Mouse (Mus musculus) ES-E14 (cell line): ENCODE data around the gene Arl8a. TPM values are rescaled to one million over a fixed set of nuclear protein-coding genes. Genes with fewer than 3 reads are reported as not detected.
A peak's percentile ranks its signal among the peaks of the same experiment; 100 is the strongest.

Source experiments
- DNase-seq: peaks from one replicate; pipeline ENCODE4 v3.0.0-alpha.2; 2013; ENCODE audit warnings: low read depth, low spot score
- H3K27ac ChIP-seq: 2 replicates; pipeline ENCODE4 v1.5.1; 2012; ENCODE audit warnings: low read depth, mild to moderate bottlenecking, low read length, moderate library complexity, mixed read lengths; ENCODE audit not compliant: poor library complexity, insufficient read depth, severe bottlenecking
- H3K36me3 ChIP-seq: 2 replicates; pipeline ENCODE4 v1.6.1; 2012; ENCODE audit warnings: mild to moderate bottlenecking, low read length, moderate library complexity, mixed read lengths; ENCODE audit not compliant: control insufficient read depth, poor library complexity, insufficient read depth, severe bottlenecking
- H3K4me1 ChIP-seq, 2 experiments: fragments of 150-350 bp in 1 of 2; sonication (generic) in 1 of 2; 2 replicates each; pipeline ENCODE4 v1.6.1; 2012; ENCODE audit warnings: low read length in 2 of 2, mild to moderate bottlenecking in 1 of 2, mixed read lengths in 1 of 2; ENCODE audit not compliant: control insufficient read depth in 2 of 2, insufficient read depth in 2 of 2, poor library complexity in 1 of 2
- H3K4me3 ChIP-seq, 2 experiments: fragments of 150-350 bp in 1 of 2; sonication (generic) in 1 of 2; 2 replicates each; pipeline ENCODE4 v1.5.1; 2012; ENCODE audit warnings: low read length in 2 of 2, low read depth in 1 of 2, mild to moderate bottlenecking in 1 of 2, mixed read lengths in 1 of 2; ENCODE audit not compliant: insufficient read depth in 1 of 2, poor library complexity in 1 of 2, severe bottlenecking in 1 of 2
- H3K9ac ChIP-seq: 2 replicates; pipeline ENCODE4 v1.6.1; 2012; ENCODE audit warnings: low read depth, mild to moderate bottlenecking, low read length, mixed read lengths; ENCODE audit not compliant: poor library complexity, insufficient read depth, severe bottlenecking
- H3K9me3 ChIP-seq: fragments of 150-350 bp; sonication (generic); 2 replicates; pipeline ENCODE4 v1.6.1; 2012; ENCODE audit warnings: low read depth, mild to moderate bottlenecking, low read length; ENCODE audit not compliant: control insufficient read depth, insufficient read depth
- CHD2 ChIP-seq: IDR thresholded peaks from 2 replicates; pipeline ENCODE4 v1.6.1; 2014; ENCODE audit warnings: mild to moderate bottlenecking, low read depth, low read length, inconsistent platforms
- HCFC1 ChIP-seq: IDR thresholded peaks from 2 replicates; pipeline ENCODE4 v1.6.1; 2012; ENCODE audit warnings: low read length, inconsistent platforms, borderline replicate concordance; ENCODE audit not compliant: insufficient read depth
- MAFK ChIP-seq: IDR thresholded peaks from 2 replicates; pipeline ENCODE4 v1.6.1; 2014; ENCODE audit warnings: mild to moderate bottlenecking, low read depth, low read length, inconsistent platforms; ENCODE audit not compliant: insufficient read depth
- ZC3H11A ChIP-seq: IDR thresholded peaks from 2 replicates; pipeline ENCODE4 v1.6.1; 2012; ENCODE audit warnings: low read depth, mild to moderate bottlenecking, inconsistent platforms, low read length, borderline replicate concordance
- ZNF384 ChIP-seq: IDR thresholded peaks from 2 replicates; pipeline ENCODE4 v1.6.1; 2012; ENCODE audit warnings: low read depth, low read length, inconsistent platforms
- in situ Hi-C, 2 experiments: fragments of 600-800 bp; cut with MboI; formaldehyde crosslinking; loops; one replicate each; pipeline ENCODE4 v1.15.1; 2025; ENCODE audit warnings: low sequenced_read_pairs in 2 of 2, inconsistent platforms in 1 of 2; ENCODE audit not compliant: unreplicated experiment in 2 of 2
- total RNA-seq: library from RNA; depleted of rRNA; stranded (reverse); fragments of 300-350 nt; gene quantifications from 2 replicates; pipeline ENCODE4 v1.2.3, GENCODE M21; 2012

Gene Arl8a
- total RNA-seq, 1 experiment, result 17.5 TPM

DNA sequence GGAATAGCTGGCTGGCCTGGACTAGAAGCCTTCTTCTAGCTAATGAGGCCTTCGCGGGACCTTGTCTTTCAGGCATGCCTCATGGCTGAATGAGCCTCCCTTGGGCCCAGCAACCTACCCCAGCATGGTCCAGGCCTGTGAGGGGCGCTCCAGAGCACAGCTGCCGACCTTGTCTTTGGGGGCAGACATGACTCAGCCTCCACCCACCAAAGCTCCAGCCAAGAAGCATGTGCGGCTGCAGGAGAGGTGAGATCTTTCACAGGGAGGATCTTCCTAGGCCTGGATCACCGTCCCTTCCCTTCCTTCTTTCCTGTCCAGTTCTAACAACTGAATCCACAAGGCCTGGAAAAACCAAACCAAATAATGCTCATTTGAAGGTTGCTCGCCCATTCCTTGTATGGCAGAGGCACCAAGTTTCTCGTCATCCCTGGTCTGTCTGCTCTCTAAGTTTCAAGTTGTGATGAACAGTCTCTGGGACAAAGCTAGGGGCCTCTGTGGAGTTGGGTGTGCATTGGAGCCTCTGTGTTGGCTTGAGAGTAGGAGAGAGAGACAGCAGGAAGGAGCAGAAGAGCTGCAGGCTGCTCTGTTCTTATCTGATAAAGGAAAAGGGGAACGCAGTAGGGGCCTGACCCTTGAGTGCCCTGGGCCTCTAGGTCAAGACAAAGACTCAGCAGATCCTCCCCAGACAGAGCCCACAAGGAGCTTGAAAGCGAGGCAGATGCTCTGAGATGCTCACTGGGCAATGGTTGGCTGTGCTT is 12.8 kb upstream of the Arl8a start:
- peaks cover 0 to 29% of the 10 kb centered on the region in 2 experiments; a peak in 2 of 4 replicates for H3K4me1 ChIP-seq
- no peaks in the 10 kb centered on the region for H3K36me3 ChIP-seq
- in situ Hi-C loops, result no loop called here
- H3K4me3 ChIP-seq, result no peak overlapping the region
- TF ChIP-seq MAFK, result no peak
- no peak for TF ChIP-seq ZNF384
- TF ChIP-seq HCFC1, result no peak
- TF ChIP-seq ZC3H11A, result no peak
- no peak for TF ChIP-seq CHD2
- DNase-seq, result no peak
- H3K9ac ChIP-seq, result no peak overlapping the region
- H3K27ac ChIP-seq, result no peak overlapping the region
- H3K9me3 ChIP-seq, result no peaks in the 10 kb centered on the region

DNA sequence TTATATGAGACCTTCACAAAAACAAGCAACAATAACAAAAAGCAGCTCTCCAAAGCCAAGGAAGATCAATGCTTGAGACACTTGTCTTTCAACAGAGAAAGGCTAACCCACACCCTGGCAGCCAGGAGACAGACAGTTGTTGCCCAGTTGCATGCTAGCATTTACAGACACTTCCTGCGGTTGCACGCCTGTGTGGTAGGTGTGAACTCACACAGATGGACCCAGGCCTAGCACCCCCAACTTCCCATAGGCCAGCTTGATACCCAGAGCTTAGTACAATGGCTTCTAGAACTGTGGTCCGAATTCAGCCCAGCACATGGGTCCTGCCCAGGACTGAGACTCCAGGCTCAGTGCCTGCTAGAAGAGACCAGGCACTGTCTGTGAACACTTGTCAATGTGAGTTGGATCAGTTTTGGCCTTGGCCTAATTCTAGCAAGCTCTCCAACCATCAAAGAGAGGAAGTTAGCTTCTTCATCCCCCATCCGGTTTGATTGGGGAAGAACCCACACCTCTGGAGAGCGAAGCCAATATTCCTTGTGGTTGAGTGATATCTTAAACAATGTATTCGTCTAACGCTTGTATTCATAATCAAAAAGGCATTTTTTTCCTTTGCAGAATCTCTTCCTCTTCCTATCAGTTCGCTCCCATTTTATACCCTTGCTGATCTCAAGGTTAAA is 11.4 kb upstream of the Arl8a start:
- TF ChIP-seq ZC3H11A, result no peak
- no peak for TF ChIP-seq HCFC1
- TF ChIP-seq CHD2, result no peak
- no peak for TF ChIP-seq ZNF384
- no peak for TF ChIP-seq MAFK
- no peak overlapping the region for H3K9ac ChIP-seq
- no peaks in the 10 kb centered on the region for H3K36me3 ChIP-seq
- no peaks in the 10 kb centered on the region for H3K9me3 ChIP-seq
- H3K27ac ChIP-seq, result no peak overlapping the region
- H3K4me3 ChIP-seq, result no peak overlapping the region
- no peak for DNase-seq
- peaks cover 0 to 19% of the 10 kb centered on the region in 2 experiments; a peak in 2 of 4 replicates for H3K4me1 ChIP-seq
- in situ Hi-C loops, result no loop called here

DNA sequence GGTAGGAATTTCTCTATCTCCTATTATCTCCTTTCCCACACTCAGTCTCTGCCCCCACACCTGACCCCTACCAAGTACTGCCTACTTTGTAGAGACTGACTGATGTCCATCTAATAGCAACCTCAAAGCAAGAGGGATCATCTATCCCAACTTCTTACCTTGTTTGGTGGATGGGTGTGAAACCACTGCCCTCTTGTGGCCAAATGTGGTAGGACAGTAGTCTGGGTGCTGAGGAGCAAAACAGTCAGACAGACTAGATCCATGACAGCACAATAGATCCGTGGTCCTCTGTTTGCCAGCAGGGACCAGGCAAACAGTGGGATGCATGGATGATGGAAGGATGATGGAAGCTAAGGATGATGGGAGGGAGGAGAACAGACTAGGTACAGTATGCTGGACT is 10.1 kb upstream of the Arl8a start:
- DNase-seq, result peak; percentile 81
- in situ Hi-C loops, result no loop called here
- H3K9ac ChIP-seq, result no peak overlapping the region
- H3K36me3 ChIP-seq, result no peaks in the 10 kb centered on the region
- no peak overlapping the region for H3K4me3 ChIP-seq
- H3K9me3 ChIP-seq, result no peaks in the 10 kb centered on the region
- H3K4me1 ChIP-seq, result peaks cover 0 to 15% of the 10 kb centered on the region in 2 experiments; a peak in 2 of 4 replicates
- H3K27ac ChIP-seq, result no peak overlapping the region
- TF ChIP-seq ZC3H11A (peak; percentile 48; the same call in 1 of the 2 replicates), MAFK (no peak), ZNF384 (no peak)

DNA sequence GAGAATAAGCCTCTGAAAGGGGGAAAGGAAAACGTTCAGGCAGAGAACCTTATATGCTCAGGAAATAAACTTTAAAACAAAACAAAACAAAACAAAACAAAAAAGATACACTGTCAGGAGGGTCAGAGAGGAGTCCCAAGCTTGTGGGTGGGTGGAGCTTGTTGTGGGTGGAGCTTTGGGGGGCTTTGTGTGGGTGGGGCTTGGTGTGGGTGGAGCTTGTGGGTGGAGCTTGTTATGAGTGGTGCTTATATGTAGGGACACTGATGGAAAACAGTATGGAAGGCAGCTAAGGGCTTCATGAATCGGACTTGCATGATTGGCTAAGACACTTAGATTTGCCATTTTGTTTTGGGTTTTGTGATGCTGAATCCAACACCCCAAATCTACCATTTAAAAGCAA is 6.7 kb upstream of the Arl8a start:
- DNase-seq, result peak; percentile 68
- TF ChIP-seq ZC3H11A, result no peak
- TF ChIP-seq ZNF384, result no peak
- Histone ChIP-seq H3K36me3 (no peaks in the 10 kb centered on the region), H3K27ac (no peak overlapping the region), H3K4me3 (peak overlapping the region in 1 of 2 experiments; percentile 2; a peak in 1 of 4 replicates), H3K9me3 (no peaks in the 10 kb centered on the region), H3K4me1 (peaks cover 0 to 7% of the 10 kb centered on the region in 2 experiments; a peak in 1 of 4 replicates), H3K9ac (no peak overlapping the region)
- in situ Hi-C loops, result no loop called here
